Mouse (Mus musculus) natural killer cell, adult 2 months (primary cell): ENCODE data around the gene Samd9l.
"Not testable (repeated sequence)": the region's sequence is repeated elsewhere in the genome, so short reads cannot be mapped to it uniquely, and the experiment has no call there.

ENCODE experiments used
- DNase-seq, 2 experiments: peaks; one replicate each; pipeline ENCODE4 v3.0.0; 2022; ENCODE audit warnings: low spot score in 2 of 2

The Samd9l gene

GRCm38 (mm10) chr6:3343603-3344247 is 55.6 kb downstream of the Samd9l start:
- not testable (repeated sequence) for DNase-seq

- DNase-seq, result no peak
Observed at GRCm38 (mm10) chr6:3341479-3341878, 57.9 kb downstream of the Samd9l start.

- DNase-seq, result not testable (repeated sequence)
Observed at GRCm38 (mm10) chr6:3340928-3341327, 58.4 kb downstream of the Samd9l start.

- DNase-seq, result not testable (repeated sequence)
Observed at GRCm38 (mm10) chr6:3339131-3339530, 60.2 kb downstream of the Samd9l start.
